Mouse (Mus musculus): Measurements from ENCODE around the gene Nphp1. TPM values are rescaled to one million over a fixed set of nuclear protein-coding genes. Genes with fewer than 3 reads are reported as not detected.

Nphp1 gene
- polyA plus RNA-seq, 1 experiment from 2014 or later, result 17.0 TPM

DNA sequence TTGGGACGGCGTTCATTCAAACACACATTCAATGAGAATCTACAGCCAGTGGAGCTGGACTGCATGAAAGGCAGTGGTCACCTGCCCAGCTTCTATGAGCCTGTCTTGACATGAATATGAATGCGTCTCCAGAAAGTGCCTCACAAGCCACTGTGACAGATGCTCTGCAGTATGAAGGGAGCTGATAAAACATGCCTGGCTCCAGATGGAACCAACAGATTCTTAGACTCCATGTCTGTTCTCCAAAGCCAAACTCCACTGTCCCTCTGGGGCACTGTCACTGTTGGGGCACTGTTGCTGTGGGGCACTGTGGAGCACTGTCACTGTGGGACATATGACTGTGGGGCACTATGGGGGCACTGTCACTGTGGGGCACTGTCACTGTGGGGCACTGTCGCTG, 34.6 kb downstream of the Nphp1 start:
- Histone ChIP-seq H3K27me3 (ENCODE audit: control insufficient read depth, insufficient read depth, low read depth, low read length) (no peaks in the 10 kb centered on the region), H3K4me2 (ENCODE audit: low read length) (no peak overlapping the region), H3K9ac (ENCODE audit: low read depth, low read length) (no peak overlapping the region), H3K4me3 (ENCODE audit: low read depth, low read length) (no peak overlapping the region), H3K9me3 (replicated peaks; ENCODE audit: control insufficient read depth, low read length, poor library complexity, severe bottlenecking) (no peaks in the 10 kb centered on the region), H3K27ac (ENCODE audit: low read length) (no peak overlapping the region), H3K4me1 (ENCODE audit: control insufficient read depth, insufficient read depth, low read length) (no peaks in the 10 kb centered on the region), H3K36me3 (ENCODE audit: control insufficient read depth, insufficient read depth, low read length) (no peaks in the 10 kb centered on the region; the same call in none of the 2 replicates)
- no peak for ATAC-seq
- WGBS, result 91% methylated on average over 4 of the region's 4 CpGs

DNA sequence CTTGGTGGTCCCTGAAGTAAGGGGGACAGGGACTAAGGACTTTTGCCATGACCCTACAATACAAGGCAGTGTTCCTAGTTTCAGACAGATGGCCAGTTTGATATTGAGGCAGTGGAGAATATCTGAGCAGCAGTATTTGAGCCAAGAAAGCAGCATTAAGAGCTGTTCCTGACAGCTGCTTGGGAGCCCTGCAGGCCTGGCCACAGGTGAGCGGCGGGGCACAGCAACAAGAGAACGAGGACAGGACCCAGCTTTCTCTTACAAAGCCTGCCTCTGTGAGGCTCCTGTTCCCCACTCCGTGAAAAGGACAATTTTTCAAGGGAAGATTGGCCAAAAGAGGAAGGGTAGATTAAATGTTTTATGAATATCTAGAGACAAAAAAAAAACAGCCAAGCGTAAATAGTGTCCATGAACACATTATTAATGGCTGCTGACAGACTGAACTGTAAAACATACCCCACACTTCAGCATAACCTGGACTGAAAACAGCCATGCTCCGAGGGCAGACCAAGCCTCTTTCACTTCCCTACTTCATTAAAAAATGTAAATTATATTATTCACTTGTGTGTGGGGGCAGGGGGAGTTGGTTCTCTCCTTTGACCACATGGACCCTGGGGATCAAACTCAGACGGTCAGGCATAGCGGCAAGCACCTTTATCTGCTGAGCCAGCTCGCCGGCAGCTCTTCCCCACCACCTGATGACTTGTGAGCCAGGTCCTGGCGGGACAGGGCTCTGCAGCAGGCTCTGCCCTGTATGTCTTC, 36.7 kb downstream of the Nphp1 start:
- 78% methylated on average over 11 of the region's 11 CpGs for WGBS

DNA sequence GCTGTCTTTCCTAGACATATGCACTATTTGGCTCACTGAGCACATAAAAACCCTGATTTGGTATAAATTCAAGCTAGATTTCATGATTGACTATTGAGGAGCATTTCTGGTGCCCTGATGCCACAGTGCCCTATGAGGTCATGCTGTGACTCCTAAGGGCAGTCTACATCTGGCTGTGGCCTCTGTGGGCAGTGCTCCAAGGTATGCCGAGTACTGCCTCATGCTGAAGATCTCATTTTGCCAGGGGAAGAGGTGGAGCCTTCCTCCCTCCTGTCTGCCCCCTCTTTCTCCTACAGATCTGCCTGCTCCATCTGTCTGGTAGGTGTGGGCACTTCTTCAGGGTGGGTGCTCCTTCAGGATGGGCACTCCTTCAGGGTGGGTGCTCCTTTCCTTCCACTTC, 39.3 kb downstream of the Nphp1 start:
- no peak overlapping the region for H3K4me3 ChIP-seq (ENCODE audit: low read depth, low read length)
- H3K4me1 ChIP-seq (ENCODE audit: control insufficient read depth, insufficient read depth, low read length), result no peaks in the 10 kb centered on the region
- H3K36me3 ChIP-seq (ENCODE audit: control insufficient read depth, insufficient read depth, low read length), result no peaks in the 10 kb centered on the region; the same call in 1 of the 2 replicates
- no peaks in the 10 kb centered on the region for H3K27me3 ChIP-seq (ENCODE audit: control insufficient read depth, insufficient read depth, low read depth, low read length)
- no peak overlapping the region for H3K4me2 ChIP-seq (ENCODE audit: low read length)
- 50% methylated on average over 1 of the region's 1 CpGs for WGBS
- H3K27ac ChIP-seq (ENCODE audit: low read length), result no peak overlapping the region
- no peak overlapping the region for H3K9ac ChIP-seq (ENCODE audit: low read depth, low read length)
- H3K9me3 ChIP-seq (replicated peaks; ENCODE audit: control insufficient read depth, low read length, poor library complexity, severe bottlenecking), result no peaks in the 10 kb centered on the region
- ATAC-seq, result no peak

More for the DNA sequence above, 36.7 kb downstream of the Nphp1 start:
- no peak overlapping the region for H3K27ac ChIP-seq (ENCODE audit: low read length)
- no peak overlapping the region for H3K4me2 ChIP-seq (ENCODE audit: low read length)
- H3K9ac ChIP-seq (ENCODE audit: low read depth, low read length), result no peak overlapping the region
- no peak for ATAC-seq
- no peaks in the 10 kb centered on the region; the same call in 1 of the 2 replicates for H3K36me3 ChIP-seq (ENCODE audit: control insufficient read depth, insufficient read depth, low read length)
- no peaks in the 10 kb centered on the region for H3K9me3 ChIP-seq (replicated peaks; ENCODE audit: control insufficient read depth, low read length, poor library complexity, severe bottlenecking)
- H3K4me1 ChIP-seq (ENCODE audit: control insufficient read depth, insufficient read depth, low read length), result no peaks in the 10 kb centered on the region
- H3K4me3 ChIP-seq (ENCODE audit: low read depth, low read length), result no peak overlapping the region
- no peaks in the 10 kb centered on the region for H3K27me3 ChIP-seq (ENCODE audit: control insufficient read depth, insufficient read depth, low read depth, low read length)

DNA sequence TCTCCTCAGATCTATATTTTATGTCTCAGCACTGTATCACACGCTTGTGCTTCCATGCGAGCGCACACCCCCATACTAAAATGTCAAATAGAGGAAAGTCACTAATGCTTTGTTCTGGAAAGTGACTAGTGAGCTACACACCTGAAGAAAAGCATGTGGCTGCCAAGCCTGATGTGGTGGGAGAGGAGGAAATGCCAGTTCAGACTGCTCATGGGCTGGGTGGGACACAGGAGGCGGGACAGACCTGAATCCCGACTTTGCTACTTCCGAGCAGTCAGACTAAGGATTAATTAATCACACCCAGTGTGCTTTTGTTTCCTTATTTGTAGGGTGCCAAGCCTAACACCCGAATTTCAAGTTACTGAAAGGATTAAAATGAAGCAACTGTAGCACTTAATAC, 40.4 kb downstream of the Nphp1 start:
- H3K27ac ChIP-seq (ENCODE audit: low read length), result no peak overlapping the region
- 66% methylated on average over 7 of the region's 7 CpGs for WGBS
- no peaks in the 10 kb centered on the region for H3K9me3 ChIP-seq (replicated peaks; ENCODE audit: control insufficient read depth, low read length, poor library complexity, severe bottlenecking)
- H3K4me3 ChIP-seq (ENCODE audit: low read depth, low read length), result no peak overlapping the region
- H3K4me1 ChIP-seq (ENCODE audit: control insufficient read depth, insufficient read depth, low read length), result no peaks in the 10 kb centered on the region
- H3K9ac ChIP-seq (ENCODE audit: low read depth, low read length), result no peak overlapping the region
- H3K36me3 ChIP-seq (ENCODE audit: control insufficient read depth, insufficient read depth, low read length), result no peaks in the 10 kb centered on the region; the same call in 1 of the 2 replicates
- ATAC-seq, result no peak
- no peak overlapping the region for H3K4me2 ChIP-seq (ENCODE audit: low read length)
- no peaks in the 10 kb centered on the region for H3K27me3 ChIP-seq (ENCODE audit: control insufficient read depth, insufficient read depth, low read depth, low read length)

DNA sequence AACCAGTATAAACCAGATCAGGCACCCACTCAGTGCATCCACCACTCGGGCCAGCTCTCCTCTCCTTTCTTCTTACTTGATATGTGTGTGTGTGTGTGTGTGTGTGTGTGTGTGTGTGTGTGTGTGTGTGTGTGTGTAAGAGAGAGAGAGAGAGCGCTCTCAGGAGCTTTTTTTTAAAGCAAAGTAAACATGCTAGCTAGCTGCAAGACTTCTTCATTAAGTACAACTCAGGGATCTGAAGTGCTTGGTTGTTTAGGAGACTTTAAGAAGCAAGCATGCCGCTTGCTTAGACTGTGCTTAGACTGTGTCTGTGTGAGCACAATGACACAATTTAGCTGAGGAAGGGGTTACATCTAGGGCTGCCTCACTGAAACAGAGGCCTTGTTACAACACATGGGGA, 46.1 kb downstream of the Nphp1 start:
- no peaks in the 10 kb centered on the region for H3K27me3 ChIP-seq (ENCODE audit: control insufficient read depth, insufficient read depth, low read depth, low read length)
- H3K4me1 ChIP-seq (ENCODE audit: control insufficient read depth, insufficient read depth, low read length), result no peaks in the 10 kb centered on the region
- H3K4me3 ChIP-seq (ENCODE audit: low read depth, low read length), result no peak overlapping the region
- H3K4me2 ChIP-seq (ENCODE audit: low read length), result no peak overlapping the region
- H3K36me3 ChIP-seq (ENCODE audit: control insufficient read depth, insufficient read depth, low read length), result no peaks in the 10 kb centered on the region
- no peak overlapping the region for H3K27ac ChIP-seq (ENCODE audit: low read length)
- WGBS, result 87% methylated on average over 3 of the region's 3 CpGs
- H3K9ac ChIP-seq (ENCODE audit: low read depth, low read length), result no peak overlapping the region
- ATAC-seq, result no peak
- H3K9me3 ChIP-seq (replicated peaks; ENCODE audit: control insufficient read depth, low read length, poor library complexity, severe bottlenecking), result no peaks in the 10 kb centered on the region

DNA sequence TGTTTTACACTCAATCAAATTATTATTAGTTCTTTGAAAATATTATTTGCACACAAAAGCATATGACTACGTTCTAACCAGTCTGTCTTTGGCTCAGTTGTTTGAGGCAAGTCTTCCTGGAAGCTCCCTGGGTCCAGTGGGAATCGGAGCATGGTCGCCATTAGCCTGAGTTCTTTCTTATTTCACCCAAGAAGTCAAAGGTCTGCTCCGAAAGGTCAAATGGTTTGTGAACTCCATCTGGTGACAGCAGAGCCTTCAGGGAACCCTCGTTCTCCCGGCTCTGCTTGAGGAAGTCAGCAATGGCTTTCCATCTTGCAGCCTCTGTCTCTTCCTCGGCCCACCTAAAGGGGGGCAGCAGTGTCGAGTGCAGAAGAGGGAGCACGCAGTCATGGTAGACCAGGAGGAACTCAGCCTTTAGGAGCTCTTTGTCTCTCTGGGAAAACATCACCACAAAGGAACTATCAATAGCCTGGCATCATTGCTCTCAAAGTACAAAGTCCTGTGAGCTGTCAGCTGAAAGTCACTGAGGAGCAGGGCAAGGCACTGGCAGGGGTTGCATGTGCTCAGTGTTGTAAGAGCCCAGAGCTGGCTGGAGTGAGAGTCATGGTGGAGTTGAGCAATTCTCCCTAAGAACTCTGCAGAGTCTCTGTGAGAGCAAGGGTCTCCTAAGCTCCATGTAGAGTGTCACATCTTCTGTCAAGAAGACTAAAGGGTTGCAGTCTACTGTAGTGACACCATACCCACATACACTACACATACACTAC, 47.8 kb downstream of the Nphp1 start:
- H3K9ac ChIP-seq (ENCODE audit: low read depth, low read length), result no peak overlapping the region
- no peaks in the 10 kb centered on the region for H3K4me1 ChIP-seq (ENCODE audit: control insufficient read depth, insufficient read depth, low read length)
- no peak overlapping the region for H3K4me3 ChIP-seq (ENCODE audit: low read depth, low read length)
- H3K9me3 ChIP-seq (replicated peaks; ENCODE audit: control insufficient read depth, low read length, poor library complexity, severe bottlenecking), result no peaks in the 10 kb centered on the region
- no peak overlapping the region for H3K4me2 ChIP-seq (ENCODE audit: low read length)
- H3K36me3 ChIP-seq (ENCODE audit: control insufficient read depth, insufficient read depth, low read length), result no peaks in the 10 kb centered on the region
- 86% methylated on average over 9 of the region's 9 CpGs for WGBS
- no peak for ATAC-seq
- H3K27me3 ChIP-seq (ENCODE audit: control insufficient read depth, insufficient read depth, low read depth, low read length), result no peaks in the 10 kb centered on the region
- no peak overlapping the region for H3K27ac ChIP-seq (ENCODE audit: low read length)

DNA sequence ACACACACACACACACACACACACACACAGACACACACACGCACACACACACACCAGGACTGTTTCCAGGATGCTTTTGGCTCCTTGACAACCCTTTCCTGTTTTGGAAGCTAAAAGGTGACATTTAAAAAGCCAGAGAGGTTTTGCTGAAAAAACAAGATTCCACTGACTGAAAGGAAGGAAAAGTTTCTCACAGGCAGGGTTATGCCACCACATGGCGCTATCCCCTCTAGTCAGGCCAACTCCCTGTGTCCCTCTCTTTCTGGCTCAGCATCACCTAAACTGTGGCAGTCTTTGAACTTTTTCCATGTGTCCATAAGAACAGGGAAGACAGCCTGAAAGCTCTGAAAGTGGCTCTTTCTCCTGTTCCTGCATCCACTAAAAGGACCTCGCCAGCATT, 50.8 kb downstream of the Nphp1 start:
- H3K27me3 ChIP-seq (ENCODE audit: control insufficient read depth, insufficient read depth, low read depth, low read length), result no peaks in the 10 kb centered on the region
- no peaks in the 10 kb centered on the region for H3K36me3 ChIP-seq (ENCODE audit: control insufficient read depth, insufficient read depth, low read length)
- no peaks in the 10 kb centered on the region for H3K9me3 ChIP-seq (replicated peaks; ENCODE audit: control insufficient read depth, low read length, poor library complexity, severe bottlenecking)
- H3K4me1 ChIP-seq (ENCODE audit: control insufficient read depth, insufficient read depth, low read length), result no peaks in the 10 kb centered on the region
- H3K4me3 ChIP-seq (ENCODE audit: low read depth, low read length), result no peak overlapping the region
- no peak overlapping the region for H3K4me2 ChIP-seq (ENCODE audit: low read length)
- ATAC-seq, result no peak
- WGBS, result 90% methylated on average over 3 of the region's 3 CpGs
- no peak overlapping the region for H3K9ac ChIP-seq (ENCODE audit: low read depth, low read length)
- H3K27ac ChIP-seq (ENCODE audit: low read length), result no peak overlapping the region

DNA sequence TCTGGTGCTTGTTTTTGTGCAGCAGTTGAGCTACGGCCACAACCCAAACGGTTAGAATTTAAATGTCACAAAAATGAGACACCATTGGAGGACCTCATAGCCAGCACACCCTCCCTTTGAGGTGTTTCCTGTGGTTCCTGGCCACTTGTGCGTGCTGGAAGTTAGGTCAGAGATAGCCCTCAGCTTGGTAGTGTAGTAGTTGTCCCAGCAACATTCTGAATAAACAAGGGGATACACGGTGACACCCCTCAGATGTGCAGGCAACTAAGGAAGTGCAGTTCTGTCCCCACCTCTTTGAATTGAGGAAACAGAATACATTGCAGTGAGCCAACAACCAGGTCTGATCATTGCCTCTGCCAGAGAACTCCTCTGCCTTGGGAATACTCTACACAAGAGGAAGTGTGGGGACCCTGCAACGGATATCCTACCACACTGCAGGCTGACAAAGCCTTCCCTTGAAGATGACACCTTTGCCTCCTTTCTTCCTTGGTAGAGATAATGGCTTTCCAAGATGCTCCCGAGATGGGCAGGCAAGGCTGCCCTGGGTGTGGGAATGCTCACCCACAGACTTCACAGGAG, 52.0 kb downstream of the Nphp1 start:
- H3K4me1 ChIP-seq (ENCODE audit: control insufficient read depth, insufficient read depth, low read length), result no peaks in the 10 kb centered on the region
- no peak overlapping the region for H3K27ac ChIP-seq (ENCODE audit: low read length)
- no peak overlapping the region for H3K4me2 ChIP-seq (ENCODE audit: low read length)
- H3K36me3 ChIP-seq (ENCODE audit: control insufficient read depth, insufficient read depth, low read length), result no peaks in the 10 kb centered on the region
- H3K4me3 ChIP-seq (ENCODE audit: low read depth, low read length), result no peak overlapping the region
- no peaks in the 10 kb centered on the region for H3K9me3 ChIP-seq (replicated peaks; ENCODE audit: control insufficient read depth, low read length, poor library complexity, severe bottlenecking)
- H3K27me3 ChIP-seq (ENCODE audit: control insufficient read depth, insufficient read depth, low read depth, low read length), result no peaks in the 10 kb centered on the region
- ATAC-seq, result no peak
- no peak overlapping the region for H3K9ac ChIP-seq (ENCODE audit: low read depth, low read length)
- WGBS, result 87% methylated on average over 6 of the region's 6 CpGs

Data from midbrain, embryonic 16.5 days (tissue).